Mouse (Mus musculus) mouse trophoblast stem cell (cell line): ENCODE measurements around the gene Pcca.

Experiments
- in situ Hi-C, 2 experiments: fragments of 300-500 bp; cut with MseI, MboI; formaldehyde crosslinking; loops; 2 replicates in 1 of 2; 3 replicates in 1 of 2; pipeline ENCODE4 v1.15.1; 2025

Pcca gene

GRCm38 (mm10) chr14:122835487-122836190 lies 301.5 kb downstream of the Pcca start:
- in situ Hi-C loops: no loop called here

GRCm38 (mm10) chr14:122836221-122836620 lies 302.1 kb downstream of the Pcca start:
- in situ Hi-C loops: no loop called here

- in situ Hi-C loops: no loop called here
These were observed 302.9 kb downstream of the Pcca start for GRCm38 (mm10) chr14:122837018-122837417.

- in situ Hi-C loops: no loop called here
These were observed 318.5 kb downstream of the Pcca start for GRCm38 (mm10) chr14:122852506-122853057.

- in situ Hi-C loops: no loop called here
These were observed 325.7 kb downstream of the Pcca start for GRCm38 (mm10) chr14:122859792-122860191.

- in situ Hi-C loops: no loop called here
These were observed 328.5 kb downstream of the Pcca start for GRCm38 (mm10) chr14:122862623-122863022.

GRCm38 (mm10) chr14:122865462-122866129 lies 331.5 kb downstream of the Pcca start:
- in situ Hi-C loops: no loop called here

GRCm38 (mm10) chr14:122867531-122868285 lies 333.6 kb downstream of the Pcca start:
- in situ Hi-C loops: no loop called here

GRCm38 (mm10) chr14:122869831-122870230 lies 335.7 kb downstream of the Pcca start:
- in situ Hi-C loops: loop anchor here (10.0 kb wide), 1 partner anchor 645 kb away; no protein-coding TSS in a partner anchor

GRCm38 (mm10) chr14:122871841-122872580 lies 337.9 kb downstream of the Pcca start:
- in situ Hi-C loops: loop anchor here (10.0 kb wide), 1 partner anchor 647 kb away; no protein-coding TSS in a partner anchor

GRCm38 (mm10) chr14:122872612-122873011 lies 338.5 kb downstream of the Pcca start:
- in situ Hi-C loops: loop anchor here (10.0 kb wide), 1 partner anchor 648 kb away; no protein-coding TSS in a partner anchor

GRCm38 (mm10) chr14:122875056-122875455 lies 340.9 kb downstream of the Pcca start:
- in situ Hi-C loops: loop anchor here (10.0 kb wide), 1 partner anchor 650 kb away; no protein-coding TSS in a partner anchor

- in situ Hi-C loops: loop anchor here (10.0 kb wide), 1 partner anchor 651 kb away; no protein-coding TSS in a partner anchor
These were observed 341.5 kb downstream of the Pcca start for GRCm38 (mm10) chr14:122875636-122876035.

- in situ Hi-C loops: loop anchor here (10.0 kb wide), 1 partner anchor 651 kb away; no protein-coding TSS in a partner anchor
These were observed 342.0 kb downstream of the Pcca start for GRCm38 (mm10) chr14:122876163-122876562.

GRCm38 (mm10) chr14:122876723-122877122 lies 342.6 kb downstream of the Pcca start:
- in situ Hi-C loops: loop anchor here (10.0 kb wide), 1 partner anchor 652 kb away; no protein-coding TSS in a partner anchor

- in situ Hi-C loops: loop anchor here (10.0 kb wide), 1 partner anchor 653 kb away; no protein-coding TSS in a partner anchor
These were observed 343.7 kb downstream of the Pcca start for GRCm38 (mm10) chr14:122877787-122878186.

- in situ Hi-C loops: no loop called here
These were observed 346.2 kb downstream of the Pcca start for GRCm38 (mm10) chr14:122880291-122880690.

- in situ Hi-C loops: no loop called here
These were observed 347.6 kb downstream of the Pcca start for GRCm38 (mm10) chr14:122881699-122882098.

GRCm38 (mm10) chr14:122882201-122882639 lies 348.1 kb downstream of the Pcca start:
- in situ Hi-C loops: no loop called here

GRCm38 (mm10) chr14:122882795-122883409 lies 348.8 kb downstream of the Pcca start:
- in situ Hi-C loops: no loop called here
